Mouse (Mus musculus) spleen, adult 2 months (tissue): ENCODE data around the gene Mgll. TPM values are rescaled to one million over a fixed set of nuclear protein-coding genes. Genes with fewer than 3 reads are reported as not detected.

ENCODE experiments used
- DNase-seq, 2 experiments: peaks; one replicate each; pipeline versions ENCODE4 v3.0.0 to v3.0.0-alpha.2; 2012 to 2021; ENCODE audit warnings: low spot score in 2 of 2, low read depth in 1 of 2
- H3K27ac ChIP-seq: fragments of 200-500 bp; 2 replicates; pipeline ENCODE4 v1.5.1; 2012; ENCODE audit warnings: low read length, inconsistent platforms; ENCODE audit not compliant: insufficient read depth
- H3K27me3 ChIP-seq: fragments of 200-500 bp; 2 replicates; pipeline ENCODE4 v1.6.1; 2012; ENCODE audit warnings: mild to moderate bottlenecking, moderate library complexity, low read length, inconsistent platforms; ENCODE audit not compliant: control insufficient read depth, insufficient read depth
- H3K36me3 ChIP-seq: fragments of 200-500 bp; 2 replicates; pipeline ENCODE4 v1.6.1; 2012; ENCODE audit warnings: mild to moderate bottlenecking, low read length, inconsistent platforms; ENCODE audit not compliant: control insufficient read depth, insufficient read depth
- H3K4me1 ChIP-seq: fragments of 200-500 bp; 2 replicates; pipeline ENCODE4 v1.6.1; 2011; ENCODE audit warnings: inconsistent platforms; ENCODE audit not compliant: control insufficient read depth, insufficient read depth, insufficient read length
- H3K4me3 ChIP-seq: fragments of 200-500 bp; 2 replicates; pipeline ENCODE4 v1.5.1; 2011; ENCODE audit warnings: mild to moderate bottlenecking, inconsistent platforms; ENCODE audit not compliant: insufficient read depth, insufficient read length; ENCODE audit errors: extremely low read depth
- CTCF ChIP-seq: fragments of 200-500 bp; IDR thresholded peaks from 2 replicates; pipeline ENCODE4 v1.5.1; 2011; ENCODE audit warnings: mild to moderate bottlenecking, inconsistent platforms; ENCODE audit not compliant: insufficient read depth, insufficient read length, insufficient replicate concordance; ENCODE audit errors: extremely low read depth
- POLR2A ChIP-seq: fragments of 200-500 bp; IDR thresholded peaks from 2 replicates; pipeline ENCODE4 v1.6.1; 2011; ENCODE audit warnings: low read depth, low read length, inconsistent platforms
- WGBS: fragments of 180-500 bp; shearing (Covaris S2); methylation state at CpG from one replicate; pipeline ENCODE4 v1.1.7; 2018; 5-methylcytosine and 5-hydroxymethylcytosine counted together
- polyA plus RNA-seq: library from polyadenylated mRNA; depleted of rRNA; stranded (reverse); fragments of >200 nt; gene quantifications from 2 replicates; pipeline ENCODE4 v1.2.3, GENCODE M21; 2012

The Mgll gene
- polyA plus RNA-seq, 1 experiment: 43.1 TPM

- H3K27me3 ChIP-seq: no peaks in the 10 kb centered on the region
- WGBS: 97% methylated on average over 13 of the region's 13 CpGs
- TF ChIP-seq CTCF (no peak), POLR2A (no peak)
- no peaks in the 10 kb centered on the region for H3K4me1 ChIP-seq
- no peak for DNase-seq
- H3K27ac ChIP-seq: no peak overlapping the region
- no peak overlapping the region for H3K4me3 ChIP-seq
- H3K36me3 ChIP-seq: no peaks in the 10 kb centered on the region
Measured at GRCm38 (mm10) chr6:88793872-88794271, 69.7 kb downstream of the Mgll start.

GRCm38 (mm10) chr6:88794561-88794971 is 70.4 kb downstream of the Mgll start:
- H3K36me3 ChIP-seq: no peaks in the 10 kb centered on the region
- DNase-seq: no peak
- TF ChIP-seq POLR2A (no peak), CTCF (no peak)
- H3K4me1 ChIP-seq: no peaks in the 10 kb centered on the region
- 78% methylated on average over 14 of the region's 14 CpGs for WGBS
- H3K27me3 ChIP-seq: no peaks in the 10 kb centered on the region
- no peak overlapping the region for H3K4me3 ChIP-seq
- H3K27ac ChIP-seq: no peak overlapping the region

GRCm38 (mm10) chr6:88800191-88800590 is 76.0 kb downstream of the Mgll start:
- no peaks in the 10 kb centered on the region for H3K4me1 ChIP-seq
- TF ChIP-seq CTCF (no peak), POLR2A (no peak)
- H3K27ac ChIP-seq: no peak overlapping the region
- 78% methylated on average over 7 of the region's 7 CpGs for WGBS
- no peaks in the 10 kb centered on the region for H3K27me3 ChIP-seq
- no peaks in the 10 kb centered on the region for H3K36me3 ChIP-seq
- DNase-seq: no peak
- H3K4me3 ChIP-seq: no peak overlapping the region

GRCm38 (mm10) chr6:88800735-88801134 is 76.5 kb downstream of the Mgll start:
- no peak for DNase-seq
- H3K27ac ChIP-seq: no peak overlapping the region
- WGBS: 58% methylated on average over 3 of the region's 3 CpGs
- no peaks in the 10 kb centered on the region for H3K27me3 ChIP-seq
- H3K36me3 ChIP-seq: no peaks in the 10 kb centered on the region
- no peaks in the 10 kb centered on the region for H3K4me1 ChIP-seq
- no peak overlapping the region for H3K4me3 ChIP-seq
- no peak for TF ChIP-seq POLR2A
- TF ChIP-seq CTCF: no peak

- no peak for DNase-seq
Measured at GRCm38 (mm10) chr6:88803051-88803450, 78.8 kb downstream of the Mgll start.

GRCm38 (mm10) chr6:88803957-88804695 is 79.9 kb downstream of the Mgll start:
- Histone ChIP-seq H3K4me1 (no peaks in the 10 kb centered on the region), H3K27ac (no peak overlapping the region), H3K36me3 (no peaks in the 10 kb centered on the region), H3K4me3 (no peak overlapping the region), H3K27me3 (no peaks in the 10 kb centered on the region)
- DNase-seq: no peak
- 75% methylated on average over 4 of the region's 4 CpGs for WGBS
- no peak for TF ChIP-seq POLR2A
- TF ChIP-seq CTCF: no peak

More at GRCm38 (mm10) chr6:88803051-88803450, 78.8 kb downstream of the Mgll start:
- no peaks in the 10 kb centered on the region for H3K4me1 ChIP-seq
- TF ChIP-seq CTCF (no peak), POLR2A (no peak)
- no peaks in the 10 kb centered on the region for H3K36me3 ChIP-seq
- no peak overlapping the region; the same call in 1 of the 2 replicates for H3K27ac ChIP-seq
- H3K27me3 ChIP-seq: no peaks in the 10 kb centered on the region
- H3K4me3 ChIP-seq: no peak overlapping the region
- 77% methylated on average over 7 of the region's 7 CpGs for WGBS

GRCm38 (mm10) chr6:88804966-88805577 is 80.9 kb downstream of the Mgll start:
- no peak for DNase-seq
- no peaks in the 10 kb centered on the region for H3K36me3 ChIP-seq
- H3K27me3 ChIP-seq: no peaks in the 10 kb centered on the region
- H3K4me1 ChIP-seq: no peaks in the 10 kb centered on the region; the same call in 1 of the 2 replicates
- no peak overlapping the region for H3K27ac ChIP-seq
- H3K4me3 ChIP-seq: no peak overlapping the region
- 85% methylated on average over 17 of the region's 17 CpGs for WGBS
- TF ChIP-seq CTCF: no peak
- no peak for TF ChIP-seq POLR2A
